Mouse (Mus musculus): ENCODE results near the gene Ppp1r9b.

DNA sequence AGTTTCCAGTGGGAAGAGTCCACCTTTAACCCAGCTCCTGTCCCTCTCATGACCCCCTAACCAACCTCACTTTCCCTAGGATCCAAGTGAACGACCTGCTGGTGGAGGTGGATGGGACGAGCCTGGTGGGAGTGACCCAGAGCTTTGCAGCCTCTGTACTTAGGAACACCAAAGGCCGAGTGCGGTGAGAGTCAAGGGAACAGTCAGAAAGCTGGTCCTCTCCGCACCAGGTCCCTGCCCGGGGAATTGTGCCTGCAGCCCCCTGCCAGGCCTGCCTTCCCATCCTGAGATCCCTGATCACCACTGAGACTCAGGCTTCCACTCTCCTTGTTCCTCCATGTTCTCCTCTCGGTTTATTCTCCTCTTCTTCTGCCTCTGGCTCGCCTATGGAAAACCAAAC lies 9.3 kb downstream of the Ppp1r9b start:
- TF ChIP-seq CTCF (IDR thresholded peaks at IDR 0.05; ENCODE audit: borderline replicate concordance, control insufficient read depth, extremely low read depth, insufficient read depth, low read length, poor library complexity) = no peak
- TF ChIP-seq POLR2A (IDR thresholded peaks at IDR 0.05; ENCODE audit: control insufficient read depth, extremely low read depth, insufficient read depth, low read length, poor library complexity) = no peak
